Mouse (Mus musculus) myocyte (in vitro differentiated cells): ENCODE measurements around the gene Robo1. TPM values are rescaled to one million over a fixed set of nuclear protein-coding genes. Genes with fewer than 3 reads are reported as not detected.

ENCODE experiments used
- H3K27me3 ChIP-seq: one replicate; pipeline ENCODE4 v1.6.1; 2011; ENCODE audit not compliant: control insufficient read depth, insufficient read depth, insufficient read length
- H3K36me3 ChIP-seq: one replicate; pipeline ENCODE4 v1.6.1; 2011; ENCODE audit not compliant: control insufficient read depth, insufficient read depth
- H3K4me2 ChIP-seq: one replicate; pipeline ENCODE4 v1.6.1; 2011; ENCODE audit warnings: low read depth, control low read depth
- H3K4me3 ChIP-seq: one replicate; pipeline ENCODE4 v1.5.1; 2011; ENCODE audit warnings: mild to moderate bottlenecking, control low read depth, moderate library complexity
- H3K79me2 ChIP-seq: one replicate; pipeline ENCODE4 v1.6.1; 2011; ENCODE audit not compliant: control insufficient read depth, insufficient read depth
- H3ac ChIP-seq: one replicate; pipeline ENCODE4 v1.6.1; 2011; ENCODE audit not compliant: control insufficient read depth, insufficient read length
- CEBPB ChIP-seq: IDR thresholded peaks from 2 replicates; pipeline ENCODE4 v1.6.1; 2011; ENCODE audit warnings: mild to moderate bottlenecking, moderate library complexity; ENCODE audit not compliant: poor library complexity, insufficient read depth, severe bottlenecking
- E2F4 ChIP-seq: IDR thresholded peaks from one replicate; pipeline ENCODE4 v1.6.1; 2011; ENCODE audit warnings: mild to moderate bottlenecking, control low read depth, moderate library complexity; ENCODE audit not compliant: insufficient read depth
- MAX ChIP-seq: IDR thresholded peaks from one replicate; pipeline ENCODE4 v1.6.1; 2011; ENCODE audit warnings: low read depth, mild to moderate bottlenecking, control low read depth
- MYOD1 ChIP-seq, 3 experiments: IDR thresholded peaks; one replicate each; pipeline ENCODE4 v1.6.1; 2011; ENCODE audit warnings: control low read depth in 2 of 3, low read depth in 2 of 3, mild to moderate bottlenecking in 2 of 3, moderate library complexity in 1 of 3; ENCODE audit not compliant: insufficient read length in 2 of 3, control insufficient read depth in 1 of 3
- MYOG ChIP-seq, 3 experiments: IDR thresholded peaks; one replicate each; pipeline ENCODE4 v1.6.1; 2011; ENCODE audit warnings: control low read depth in 2 of 3, low read depth in 2 of 3, mild to moderate bottlenecking in 2 of 3; ENCODE audit not compliant: insufficient read length in 2 of 3, control insufficient read depth in 1 of 3, insufficient read depth in 1 of 3
- POLR2A ChIP-seq: IDR thresholded peaks from one replicate; pipeline ENCODE4 v1.6.1; 2011; ENCODE audit warnings: low read depth, mild to moderate bottlenecking, control low read depth, moderate library complexity; ENCODE audit not compliant: insufficient read length
- POLR2AphosphoS2 ChIP-seq: IDR thresholded peaks from one replicate; pipeline ENCODE4 v1.6.1; 2011; ENCODE audit warnings: low read depth, control low read depth; ENCODE audit not compliant: insufficient read length
- REST ChIP-seq: IDR thresholded peaks from one replicate; pipeline ENCODE4 v1.6.1; 2011; ENCODE audit warnings: mild to moderate bottlenecking, control low read depth, moderate library complexity; ENCODE audit not compliant: insufficient read depth, insufficient read length
- SRF ChIP-seq: IDR thresholded peaks from one replicate; pipeline ENCODE4 v1.6.1; 2011; ENCODE audit warnings: low read depth; ENCODE audit not compliant: control insufficient read depth, insufficient read length
- TCF12 ChIP-seq: IDR thresholded peaks from one replicate; pipeline ENCODE4 v1.6.1; 2011; ENCODE audit warnings: mild to moderate bottlenecking, control low read depth; ENCODE audit not compliant: poor library complexity, insufficient read depth, severe bottlenecking
- TCF3 ChIP-seq: IDR thresholded peaks from one replicate; pipeline ENCODE4 v1.6.1; 2011; ENCODE audit warnings: low read depth, control low read depth; ENCODE audit not compliant: insufficient read length
- USF1 ChIP-seq: IDR thresholded peaks from one replicate; pipeline ENCODE4 v1.6.1; 2011; ENCODE audit warnings: low read depth, mild to moderate bottlenecking, control low read depth, moderate library complexity
- polyA plus RNA-seq: library from polyadenylated mRNA; unstranded; fragments of >200 nt; fragmentation: generic; extraction: Trizol; gene quantifications from one replicate; pipeline ENCODE4 v1.2.1, GENCODE M21; 2012; ENCODE audit warnings: missing spikeins

The Robo1 gene
- polyA plus RNA-seq, 1 experiment, result 3.5 TPM

GRCm38 (mm10) chr16:72734234-72734633, 426.1 kb downstream of the Robo1 start:
- Histone ChIP-seq H3ac (no peak overlapping the region), H3K79me2 (no peaks in the 10 kb centered on the region), H3K4me2 (no peak overlapping the region), H3K27me3 (no peaks in the 10 kb centered on the region), H3K4me3 (no peak overlapping the region), H3K36me3 (no peaks in the 10 kb centered on the region)
- no peak for TF ChIP-seq REST
- no peak for TF ChIP-seq POLR2A
- TF ChIP-seq CEBPB, result no peak
- TF ChIP-seq TCF3, result no peak
- no peak for TF ChIP-seq MYOG (IDR thresholded peaks at IDR 0.05; ENCODE audit: control insufficient read depth in 1 of 3, insufficient read depth in 1 of 3, insufficient read length in 2 of 3, low read depth in 2 of 3)
- no peak for TF ChIP-seq POLR2AphosphoS2
- no peak for TF ChIP-seq MYOD1 (IDR thresholded peaks at IDR 0.05; ENCODE audit: control insufficient read depth in 1 of 3, insufficient read length in 2 of 3, low read depth in 2 of 3)
- TF ChIP-seq SRF, result no peak
- TF ChIP-seq TCF12, result no peak
- TF ChIP-seq E2F4, result no peak
- TF ChIP-seq MAX, result no peak
- TF ChIP-seq USF1, result no peak

DNA sequence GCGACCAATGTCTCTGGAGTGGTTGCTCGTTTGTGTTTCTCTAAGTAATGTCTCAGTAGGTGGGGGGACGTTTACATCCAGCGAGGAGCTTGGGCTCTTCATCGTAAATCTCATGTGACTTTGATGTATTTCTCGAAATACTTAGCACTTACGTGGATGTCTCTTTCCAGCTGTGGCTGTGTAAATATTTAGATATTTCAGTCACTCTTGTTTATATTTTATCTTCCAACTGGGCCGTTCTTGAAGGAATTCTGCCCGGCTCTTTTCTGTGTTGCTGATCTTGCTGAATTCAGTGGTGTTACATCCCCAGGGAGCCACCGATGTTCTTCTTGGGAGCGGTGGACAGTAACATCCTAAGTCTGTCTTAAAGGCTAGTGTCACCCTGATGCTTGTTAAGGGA, 427.1 kb downstream of the Robo1 start:
- Histone ChIP-seq H3K27me3 (no peaks in the 10 kb centered on the region), H3K79me2 (no peaks in the 10 kb centered on the region), H3ac (no peak overlapping the region), H3K4me3 (no peak overlapping the region), H3K36me3 (no peaks in the 10 kb centered on the region), H3K4me2 (no peak overlapping the region)
- no peak for TF ChIP-seq TCF12
- no peak for TF ChIP-seq MAX
- TF ChIP-seq POLR2A, result no peak

GRCm38 (mm10) chr16:72735588-72735987, 427.5 kb downstream of the Robo1 start:
- H3K79me2 ChIP-seq, result no peaks in the 10 kb centered on the region
- no peaks in the 10 kb centered on the region for H3K27me3 ChIP-seq
- H3K36me3 ChIP-seq, result no peaks in the 10 kb centered on the region
- no peak overlapping the region for H3K4me3 ChIP-seq
- no peak overlapping the region for H3ac ChIP-seq
- no peak for TF ChIP-seq CEBPB
- TF ChIP-seq E2F4, result no peak
- no peak for TF ChIP-seq TCF12
- no peak for TF ChIP-seq REST
- TF ChIP-seq POLR2A, result no peak
- no peak for TF ChIP-seq MAX
- H3K4me2 ChIP-seq, result no peak overlapping the region

DNA sequence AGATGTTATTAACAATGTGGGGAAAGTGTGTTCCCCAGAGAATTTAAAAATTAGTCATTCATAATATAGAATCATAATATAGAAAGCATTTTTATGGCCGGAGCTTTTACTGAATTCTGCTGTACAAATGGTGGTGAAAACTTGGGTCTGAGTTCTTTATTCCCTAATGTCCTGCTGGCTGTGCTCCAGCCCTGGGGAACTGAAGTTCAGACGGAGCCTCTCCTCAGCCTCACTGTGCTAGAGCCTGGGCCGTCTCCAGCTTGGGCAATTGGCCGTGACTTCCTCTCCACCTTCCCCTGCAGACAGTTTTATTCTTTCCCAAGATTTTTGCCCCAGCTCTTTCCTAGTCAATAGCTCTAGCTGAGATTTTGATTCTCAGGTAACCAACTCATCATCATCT, 429.0 kb downstream of the Robo1 start:
- no peaks in the 10 kb centered on the region for H3K27me3 ChIP-seq
- no peak for TF ChIP-seq SRF
- no peak for TF ChIP-seq POLR2A
- no peak for TF ChIP-seq POLR2AphosphoS2
- TF ChIP-seq USF1, result no peak
- no peak overlapping the region for H3K4me2 ChIP-seq
- H3K79me2 ChIP-seq, result no peaks in the 10 kb centered on the region
- no peak overlapping the region for H3K4me3 ChIP-seq
- no peaks in the 10 kb centered on the region for H3K36me3 ChIP-seq
- H3ac ChIP-seq, result no peak overlapping the region

DNA sequence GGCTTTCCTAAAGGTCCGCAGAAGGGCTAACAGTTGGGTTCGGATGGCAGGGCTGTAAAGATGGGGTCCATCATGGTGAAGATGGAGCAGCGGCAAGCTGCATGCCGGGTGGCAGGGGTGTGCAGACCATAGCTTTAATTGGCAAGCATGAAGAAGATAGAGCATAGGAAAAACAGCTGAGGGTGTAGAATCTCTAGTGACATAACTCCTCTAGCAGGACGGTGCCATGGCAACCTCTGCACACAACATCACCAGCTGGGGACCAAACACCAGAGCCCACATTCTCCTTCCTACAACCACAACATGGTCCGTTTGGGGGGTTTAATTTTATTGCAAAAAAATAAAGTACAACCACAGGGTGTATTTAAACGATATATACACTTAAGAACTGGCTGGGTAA, 432.1 kb downstream of the Robo1 start:
- no peaks in the 10 kb centered on the region for H3K79me2 ChIP-seq
- H3ac ChIP-seq, result no peak overlapping the region
- TF ChIP-seq POLR2AphosphoS2 (no peak), SRF (no peak), E2F4 (no peak), TCF12 (no peak), REST (no peak), TCF3 (no peak), MAX (no peak), MYOD1 (IDR thresholded peaks at IDR 0.05; ENCODE audit: control insufficient read depth in 1 of 3, insufficient read length in 2 of 3, low read depth in 2 of 3) (no peak), USF1 (no peak), CEBPB (no peak), MYOG (IDR thresholded peaks at IDR 0.05; ENCODE audit: control insufficient read depth in 1 of 3, insufficient read depth in 1 of 3, insufficient read length in 2 of 3, low read depth in 2 of 3) (no peak), POLR2A (no peak)
- no peak overlapping the region for H3K4me2 ChIP-seq
- H3K27me3 ChIP-seq, result no peaks in the 10 kb centered on the region
- H3K36me3 ChIP-seq, result peaks cover 4% of the 10 kb centered on the region
- H3K4me3 ChIP-seq, result no peak overlapping the region
